Mouse (Mus musculus) frontal cortex, adult (tissue): ENCODE measurements at regions not wholly inside any gene's neighbourhood (a gene's known extent, or its start where the extent isn't known, plus 50 kb on each side); places are given as distances from the start of the nearest gene placed in this dataset.
A peak's percentile ranks its signal among the peaks of the same experiment; 100 is the strongest.
"Not testable (repeated sequence)": the region's sequence is repeated elsewhere in the genome, so short reads cannot be mapped to it uniquely, and the experiment has no call there.

Experiments used
- ATAC-seq: cut with Nextera tagmentation; 2 replicates; pipeline ENCODE4 v1.9.2; 2017; ENCODE audit warnings: mild to moderate bottlenecking, moderate library complexity, mixed read lengths; ENCODE audit not compliant: low TSS enrichment

GRCm38 (mm10) chr13:69129056-69129620, 129.8 kb upstream of the Adcy2 start:
- ATAC-seq: no peak

- ATAC-seq: peak; percentile 50
Measured at GRCm38 (mm10) chr13:69127522-69127921, 128.2 kb upstream of the Adcy2 start.

- ATAC-seq: not testable (repeated sequence)
Measured at GRCm38 (mm10) chr13:69118743-69119142, 119.4 kb upstream of the Adcy2 start.

GRCm38 (mm10) chr13:69109168-69109567, 109.8 kb upstream of the Adcy2 start:
- no peak for ATAC-seq

- peak; percentile 80 for ATAC-seq
Measured at GRCm38 (mm10) chr13:69086613-69087012, 87.3 kb upstream of the Adcy2 start.

GRCm38 (mm10) chr13:69070336-69070735, 71.0 kb upstream of the Adcy2 start:
- ATAC-seq: no peak

- ATAC-seq: no peak
Measured at GRCm38 (mm10) chr13:69069817-69070216, 70.5 kb upstream of the Adcy2 start.

GRCm38 (mm10) chr13:69066636-69067035, 67.3 kb upstream of the Adcy2 start:
- ATAC-seq: no peak

- ATAC-seq: no peak
Measured at GRCm38 (mm10) chr13:69065285-69065684, 65.9 kb upstream of the Adcy2 start.

- ATAC-seq: no peak
Measured at GRCm38 (mm10) chr13:69062692-69063233, 63.4 kb upstream of the Adcy2 start.

- no peak for ATAC-seq
Measured at GRCm38 (mm10) chr13:69061436-69061835, 62.1 kb upstream of the Adcy2 start.
